Mouse (Mus musculus): Measurements from ENCODE around the gene Phlpp1. TPM values are rescaled to one million over a fixed set of nuclear protein-coding genes. Genes with fewer than 3 reads are reported as not detected.
"Not testable (repeated sequence)": the region's sequence is repeated elsewhere in the genome, so short reads cannot be mapped to it uniquely, and the experiment has no call there.

Gene Phlpp1
- polyA plus RNA-seq, 1 experiment from 2014 or later = 10.7 TPM

DNA sequence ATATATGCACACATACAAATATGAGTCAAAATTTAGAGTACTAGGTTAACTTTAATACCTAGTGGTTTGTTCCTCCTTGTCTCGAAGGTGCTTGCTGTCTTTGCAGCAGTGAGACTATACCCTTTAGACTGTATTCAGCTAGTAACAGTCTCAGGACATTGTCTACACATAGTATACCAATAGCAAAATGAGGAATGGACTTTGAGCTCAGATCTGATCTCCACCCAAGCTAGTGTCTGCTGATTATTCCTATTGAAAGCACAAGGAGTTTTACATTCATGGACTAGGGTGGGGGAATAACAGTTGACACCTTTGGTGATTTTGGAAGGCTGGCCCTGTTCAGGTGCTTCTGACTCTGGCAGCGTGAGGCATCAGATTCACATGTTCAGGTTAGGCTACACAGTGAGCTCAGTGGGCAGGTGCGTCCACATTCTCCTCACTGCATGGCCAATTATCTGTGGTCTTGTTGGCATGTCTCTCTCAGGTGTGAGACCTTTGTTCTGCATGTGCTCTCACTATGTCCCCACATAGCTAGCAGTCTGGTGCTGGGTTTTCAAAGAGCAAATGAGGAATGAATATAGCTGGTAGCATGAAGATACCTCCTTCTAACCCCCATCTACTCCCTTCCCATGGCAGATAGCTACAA is 138.0 kb downstream of the Phlpp1 start:
- Histone ChIP-seq H3K27ac (replicated peaks; ENCODE audit: low read depth, low read length) (no peak overlapping the region), H3K4me1 (ENCODE audit: control insufficient read depth, insufficient read depth, low read length) (no peaks in the 10 kb centered on the region), H3K9ac (replicated peaks; ENCODE audit: low read length) (no peak overlapping the region), H3K27me3 (ENCODE audit: control insufficient read depth, insufficient read depth, low read length) (no peaks in the 10 kb centered on the region), H3K9me3 (ENCODE audit: control insufficient read depth, low read length) (no peaks in the 10 kb centered on the region), H3K36me3 (ENCODE audit: control insufficient read depth, insufficient read depth, low read length) (no peaks in the 10 kb centered on the region), H3K4me3 (replicated peaks; ENCODE audit: low read depth, low read length) (no peak overlapping the region), H3K4me2 (ENCODE audit: low read length) (no peak overlapping the region)
- ATAC-seq (ENCODE audit: low FRiP score, low TSS enrichment) (no peak), DNase-seq (no peak)
- WGBS = 98% methylated on average over 3 of the region's 3 CpGs

DNA sequence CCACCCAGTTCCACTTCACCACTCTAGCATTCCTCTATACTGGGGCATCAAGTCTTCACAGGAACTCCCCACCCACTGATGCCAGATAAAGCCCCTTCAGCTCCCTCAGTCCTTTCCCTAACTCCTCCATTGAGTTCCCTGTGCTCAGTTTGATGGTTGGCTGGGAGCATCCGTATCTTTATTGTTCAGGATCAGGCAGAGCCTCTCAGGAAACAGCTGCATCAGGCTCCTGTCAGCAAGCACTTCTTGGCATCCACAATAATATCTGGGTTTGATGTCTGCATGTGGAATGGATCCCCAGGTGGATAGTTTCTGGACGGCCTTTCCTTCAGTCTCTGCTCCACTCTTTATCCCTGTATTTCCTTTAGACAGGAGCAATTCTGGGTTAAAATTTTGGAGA is 138.7 kb downstream of the Phlpp1 start:
- no peaks in the 10 kb centered on the region for H3K36me3 ChIP-seq (ENCODE audit: control insufficient read depth, insufficient read depth, low read length)
- DNase-seq (no peak), ATAC-seq (ENCODE audit: low FRiP score, low TSS enrichment) (no peak)
- H3K9ac ChIP-seq (replicated peaks; ENCODE audit: low read length) = no peak overlapping the region
- no peaks in the 10 kb centered on the region for H3K4me1 ChIP-seq (ENCODE audit: control insufficient read depth, insufficient read depth, low read length)
- H3K27ac ChIP-seq (replicated peaks; ENCODE audit: low read depth, low read length) = no peak overlapping the region
- H3K9me3 ChIP-seq (ENCODE audit: control insufficient read depth, low read length) = no peaks in the 10 kb centered on the region
- H3K27me3 ChIP-seq (ENCODE audit: control insufficient read depth, insufficient read depth, low read length) = no peaks in the 10 kb centered on the region
- H3K4me3 ChIP-seq (replicated peaks; ENCODE audit: low read depth, low read length) = no peak overlapping the region
- 74% methylated on average over 2 of the region's 2 CpGs for WGBS
- H3K4me2 ChIP-seq (ENCODE audit: low read length) = no peak overlapping the region

DNA sequence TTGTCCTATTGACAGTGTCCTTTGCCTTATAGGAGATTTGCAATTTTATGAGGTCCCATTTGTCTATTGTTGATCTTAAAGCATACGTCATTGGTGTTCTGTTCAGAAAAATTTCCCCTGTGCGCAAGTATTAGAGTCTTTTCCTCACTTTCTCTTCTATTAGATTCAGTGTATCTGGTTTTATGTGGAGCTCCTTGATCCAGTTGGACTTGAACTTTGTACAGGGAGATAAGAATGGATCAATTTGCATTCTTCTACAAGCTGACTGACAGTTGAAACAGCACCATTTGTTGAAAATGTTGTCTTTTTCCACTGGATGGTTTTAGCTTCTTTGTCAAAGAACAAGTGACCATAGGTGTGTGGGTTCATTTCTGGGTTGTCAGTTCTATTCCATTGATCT is 140.3 kb downstream of the Phlpp1 start:
- H3K27me3 ChIP-seq (ENCODE audit: control insufficient read depth, insufficient read depth, low read length); H3K4me1 ChIP-seq (ENCODE audit: control insufficient read depth, insufficient read depth, low read length); H3K36me3 ChIP-seq (ENCODE audit: control insufficient read depth, insufficient read depth, low read length); H3K4me3 ChIP-seq (replicated peaks; ENCODE audit: low read depth, low read length); H3K4me2 ChIP-seq (ENCODE audit: low read length); H3K9ac ChIP-seq (replicated peaks; ENCODE audit: low read length); H3K27ac ChIP-seq (replicated peaks; ENCODE audit: low read depth, low read length); ATAC-seq (ENCODE audit: low FRiP score, low TSS enrichment); DNase-seq; H3K9me3 ChIP-seq (ENCODE audit: control insufficient read depth, low read length): not testable (repeated sequence)
- 91% methylated on average over 2 of the region's 2 CpGs for WGBS

DNA sequence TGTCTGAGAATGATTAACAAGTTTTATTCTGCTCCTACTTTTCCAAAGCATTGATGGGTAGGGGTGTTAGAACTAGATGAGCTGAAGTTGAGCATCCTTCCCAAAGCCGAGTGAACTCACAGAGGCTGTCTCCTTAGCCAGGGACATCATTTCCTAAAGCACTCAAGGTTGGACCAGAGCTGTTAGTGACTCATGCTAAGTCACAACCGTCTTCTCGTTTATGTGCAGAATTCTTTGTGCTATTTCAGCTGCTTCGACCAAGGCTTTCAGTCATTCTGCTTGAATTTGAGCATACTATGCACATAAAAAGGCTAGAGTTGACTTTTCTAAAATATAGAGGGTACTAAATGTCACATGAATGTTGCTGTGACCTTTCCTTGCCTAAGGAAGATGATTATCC is 142.9 kb downstream of the Phlpp1 start:
- H3K4me3 ChIP-seq (replicated peaks; ENCODE audit: low read depth, low read length) = no peak overlapping the region
- DNase-seq (no peak), ATAC-seq (ENCODE audit: low FRiP score, low TSS enrichment) (no peak)
- no peaks in the 10 kb centered on the region for H3K36me3 ChIP-seq (ENCODE audit: control insufficient read depth, insufficient read depth, low read length)
- H3K4me1 ChIP-seq (ENCODE audit: control insufficient read depth, insufficient read depth, low read length) = no peaks in the 10 kb centered on the region
- no peaks in the 10 kb centered on the region for H3K27me3 ChIP-seq (ENCODE audit: control insufficient read depth, insufficient read depth, low read length)
- 88% methylated on average over 4 of the region's 4 CpGs for WGBS
- no peak overlapping the region for H3K9ac ChIP-seq (replicated peaks; ENCODE audit: low read length)
- H3K4me2 ChIP-seq (ENCODE audit: low read length) = no peak overlapping the region
- no peaks in the 10 kb centered on the region for H3K9me3 ChIP-seq (ENCODE audit: control insufficient read depth, low read length)
- H3K27ac ChIP-seq (replicated peaks; ENCODE audit: low read depth, low read length) = no peak overlapping the region

DNA sequence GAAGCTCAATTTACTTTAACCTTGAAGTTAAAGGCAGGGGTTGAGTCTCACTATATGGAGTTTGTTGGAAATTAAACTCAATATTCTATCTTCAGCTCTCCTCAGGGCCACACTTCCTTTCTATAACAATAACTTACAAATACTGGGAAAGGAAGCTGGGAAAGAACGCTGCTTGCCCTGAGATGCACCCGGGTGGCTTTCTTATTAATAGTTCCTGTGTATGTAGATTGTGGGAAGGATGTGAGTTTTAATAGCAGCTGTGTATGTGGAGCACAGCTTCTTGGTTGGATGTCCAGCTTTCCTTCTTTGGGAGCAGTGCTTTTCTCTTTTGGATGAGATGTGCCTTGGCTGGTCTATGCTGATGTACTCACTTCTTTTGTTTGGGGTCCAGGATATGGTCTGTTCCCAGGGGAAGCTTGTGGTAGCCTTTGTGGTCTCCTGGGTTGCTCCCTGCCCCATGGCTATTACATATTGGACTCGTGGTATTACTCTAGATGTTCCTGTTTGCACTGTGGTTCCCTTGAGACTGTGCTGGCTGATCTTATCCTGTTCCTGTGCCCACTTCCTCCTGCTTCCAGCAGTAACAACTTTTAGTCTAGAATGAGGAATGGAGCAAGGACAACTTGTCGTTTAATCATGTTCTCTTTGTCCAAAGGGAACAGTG is 145.2 kb downstream of the Phlpp1 start:
- Histone ChIP-seq H3K9ac (replicated peaks; ENCODE audit: low read length) (no peak overlapping the region), H3K4me1 (ENCODE audit: control insufficient read depth, insufficient read depth, low read length) (no peaks in the 10 kb centered on the region), H3K27me3 (ENCODE audit: control insufficient read depth, insufficient read depth, low read length) (no peaks in the 10 kb centered on the region), H3K27ac (replicated peaks; ENCODE audit: low read depth, low read length) (no peak overlapping the region), H3K9me3 (ENCODE audit: control insufficient read depth, low read length) (no peaks in the 10 kb centered on the region), H3K4me3 (replicated peaks; ENCODE audit: low read depth, low read length) (no peak overlapping the region), H3K4me2 (ENCODE audit: low read length) (no peak overlapping the region), H3K36me3 (ENCODE audit: control insufficient read depth, insufficient read depth, low read length) (no peaks in the 10 kb centered on the region)
- DNase-seq (no peak), ATAC-seq (ENCODE audit: low FRiP score, low TSS enrichment) (no peak)
- 86% methylated on average over 4 of the region's 4 CpGs for WGBS

DNA sequence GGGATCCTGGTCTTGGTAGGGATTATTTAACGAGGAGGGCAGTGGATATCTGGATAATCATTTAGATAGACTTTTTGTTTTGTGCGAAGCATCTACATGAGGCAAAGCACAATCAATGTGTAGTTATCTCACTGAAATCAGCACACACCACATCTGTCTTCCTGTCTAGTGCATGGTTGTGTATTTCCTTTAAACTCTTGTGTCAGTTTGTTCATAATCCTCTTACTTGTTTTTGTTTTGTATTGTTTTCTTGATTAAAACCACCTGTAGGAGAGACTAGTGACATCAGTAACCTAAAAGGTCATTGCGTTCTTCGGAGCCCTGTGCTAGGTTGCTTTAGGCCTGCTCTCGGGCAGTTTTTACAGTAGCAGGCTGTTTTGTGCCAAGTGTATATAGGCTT is 146.8 kb downstream of the Phlpp1 start:
- Histone ChIP-seq H3K9me3 (ENCODE audit: control insufficient read depth, low read length) (no peaks in the 10 kb centered on the region), H3K27ac (replicated peaks; ENCODE audit: low read depth, low read length) (no peak overlapping the region), H3K4me3 (replicated peaks; ENCODE audit: low read depth, low read length) (no peak overlapping the region), H3K27me3 (ENCODE audit: control insufficient read depth, insufficient read depth, low read length) (no peaks in the 10 kb centered on the region), H3K9ac (replicated peaks; ENCODE audit: low read length) (no peak overlapping the region), H3K36me3 (ENCODE audit: control insufficient read depth, insufficient read depth, low read length) (no peaks in the 10 kb centered on the region), H3K4me2 (ENCODE audit: low read length) (no peak overlapping the region), H3K4me1 (ENCODE audit: control insufficient read depth, insufficient read depth, low read length) (no peaks in the 10 kb centered on the region)
- WGBS = 87% methylated on average over 5 of the region's 5 CpGs
- ATAC-seq (ENCODE audit: low FRiP score, low TSS enrichment) (no peak), DNase-seq (no peak)

DNA sequence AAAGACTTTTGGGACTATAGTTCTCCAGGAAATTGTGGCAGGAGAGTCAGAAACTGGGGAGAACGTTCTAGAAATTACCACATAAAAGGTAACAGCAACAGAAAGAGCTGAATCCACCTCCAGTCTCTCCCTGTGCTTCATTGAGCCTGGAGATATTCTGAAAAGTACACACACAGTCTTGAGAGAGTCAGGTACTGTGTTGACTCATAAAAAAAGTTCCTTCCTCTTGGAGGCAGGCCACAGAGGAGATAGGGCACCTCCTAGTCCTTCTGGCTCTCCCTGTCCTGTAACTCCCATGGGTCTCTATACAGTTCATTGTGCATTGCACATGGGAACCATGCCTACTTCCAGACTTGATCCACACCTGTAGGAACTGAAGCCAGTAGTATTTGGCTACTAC is 149.0 kb downstream of the Phlpp1 start:
- WGBS = 92% methylated on average over 1 of the region's 1 CpGs
- Histone ChIP-seq H3K36me3 (ENCODE audit: control insufficient read depth, insufficient read depth, low read length) (no peaks in the 10 kb centered on the region), H3K4me2 (ENCODE audit: low read length) (no peak overlapping the region), H3K9ac (replicated peaks; ENCODE audit: low read length) (no peak overlapping the region), H3K9me3 (ENCODE audit: control insufficient read depth, low read length) (no peaks in the 10 kb centered on the region), H3K27ac (replicated peaks; ENCODE audit: low read depth, low read length) (no peak overlapping the region), H3K4me1 (ENCODE audit: control insufficient read depth, insufficient read depth, low read length) (0 out of 2 replicates have a peak, but pooled peaks cover 4% of the 10 kb centered on the region), H3K27me3 (ENCODE audit: control insufficient read depth, insufficient read depth, low read length) (no peaks in the 10 kb centered on the region), H3K4me3 (replicated peaks; ENCODE audit: low read depth, low read length) (no peak overlapping the region)
- ATAC-seq (ENCODE audit: low FRiP score, low TSS enrichment) (no peak), DNase-seq (no peak)

DNA sequence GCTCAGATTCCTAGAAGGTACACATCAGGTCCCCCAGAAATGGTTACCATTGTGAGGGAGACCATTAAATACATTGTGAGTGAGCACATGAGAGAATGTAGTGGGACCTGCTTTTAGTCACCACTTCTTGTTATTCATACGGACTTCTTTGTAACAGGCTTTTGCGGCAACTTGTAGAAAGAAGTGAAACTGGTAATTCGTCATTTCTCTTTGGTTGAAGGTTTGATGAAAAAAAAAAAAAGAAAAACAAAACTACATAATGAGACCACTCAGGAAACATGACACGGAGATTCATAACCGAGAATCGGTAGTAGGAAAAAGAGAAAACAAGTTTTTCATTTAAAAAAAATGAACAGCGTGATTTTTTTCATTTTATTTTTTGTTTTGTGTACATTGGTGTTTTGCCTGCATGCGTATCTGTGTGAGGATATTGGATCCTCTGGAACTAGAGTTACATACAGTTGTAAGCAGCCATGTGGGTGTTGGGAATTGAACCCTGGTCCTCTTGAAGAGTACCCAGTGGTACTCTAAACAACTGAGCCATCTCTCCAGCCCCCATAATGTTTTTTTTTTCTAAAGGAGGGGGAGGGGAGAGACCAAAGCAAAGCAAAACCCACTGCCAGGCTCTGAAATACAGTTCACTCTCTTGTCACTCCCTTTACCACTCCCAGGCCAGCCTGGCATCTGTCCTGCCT is 150.0 kb downstream of the Phlpp1 start:
- ATAC-seq (ENCODE audit: low FRiP score, low TSS enrichment) = no peak
- Histone ChIP-seq H3K4me1 (ENCODE audit: control insufficient read depth, insufficient read depth, low read length) (0 out of 2 replicates have a peak, but pooled peaks cover 4% of the 10 kb centered on the region), H3K9ac (replicated peaks; ENCODE audit: low read length) (no peak overlapping the region), H3K27me3 (ENCODE audit: control insufficient read depth, insufficient read depth, low read length) (no peaks in the 10 kb centered on the region), H3K36me3 (ENCODE audit: control insufficient read depth, insufficient read depth, low read length) (no peaks in the 10 kb centered on the region), H3K9me3 (ENCODE audit: control insufficient read depth, low read length) (no peaks in the 10 kb centered on the region), H3K4me2 (ENCODE audit: low read length) (no peak overlapping the region), H3K27ac (replicated peaks; ENCODE audit: low read depth, low read length) (no peak overlapping the region), H3K4me3 (replicated peaks; ENCODE audit: low read depth, low read length) (no peak overlapping the region)
- DNase-seq = no peak
- 95% methylated on average over 8 of the region's 8 CpGs for WGBS

DNA sequence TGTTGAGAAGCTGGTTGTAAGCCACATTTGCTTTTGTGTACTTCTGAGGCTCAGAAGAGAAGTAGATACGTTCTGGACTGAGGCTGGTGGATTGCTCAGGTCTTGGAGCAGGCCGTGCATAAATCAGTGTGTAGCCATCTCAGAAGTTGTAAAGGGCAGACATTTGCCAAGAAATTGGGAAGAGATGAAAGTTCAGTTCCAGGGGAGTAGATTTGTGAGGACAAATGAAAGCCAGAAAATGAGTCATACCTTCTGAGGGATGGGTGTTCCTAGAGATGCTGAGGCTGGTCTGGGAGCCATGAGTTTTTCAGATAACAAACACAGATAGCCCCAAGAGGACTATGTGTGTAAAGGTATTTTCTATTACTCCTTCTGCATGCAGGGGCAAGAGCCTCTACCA is 155.1 kb downstream of the Phlpp1 start:
- no peaks in the 10 kb centered on the region for H3K9me3 ChIP-seq (ENCODE audit: control insufficient read depth, low read length)
- H3K27ac ChIP-seq (replicated peaks; ENCODE audit: low read depth, low read length) = no peak overlapping the region
- 0 out of 2 replicates have a peak, but pooled peaks cover 4% of the 10 kb centered on the region for H3K4me1 ChIP-seq (ENCODE audit: control insufficient read depth, insufficient read depth, low read length)
- H3K4me2 ChIP-seq (ENCODE audit: low read length) = no peak overlapping the region
- H3K9ac ChIP-seq (replicated peaks; ENCODE audit: low read length) = no peak overlapping the region
- DNase-seq (no peak), ATAC-seq (ENCODE audit: low FRiP score, low TSS enrichment) (no peak)
- 90% methylated on average over 2 of the region's 2 CpGs for WGBS
- H3K4me3 ChIP-seq (replicated peaks; ENCODE audit: low read depth, low read length) = no peak overlapping the region
- no peaks in the 10 kb centered on the region for H3K27me3 ChIP-seq (ENCODE audit: control insufficient read depth, insufficient read depth, low read length)
- no peaks in the 10 kb centered on the region for H3K36me3 ChIP-seq (ENCODE audit: control insufficient read depth, insufficient read depth, low read length)
